Mouse (Mus musculus) spleen, adult 2 months (tissue): ENCODE measurements around the gene Mageh1. TPM values are rescaled to one million over a fixed set of nuclear protein-coding genes. Genes with fewer than 3 reads are reported as not detected.
"Not testable (repeated sequence)": the region's sequence is repeated elsewhere in the genome, so short reads cannot be mapped to it uniquely, and the experiment has no call there.

Experiments used
- DNase-seq, 2 experiments: peaks; one replicate each; pipeline versions ENCODE4 v3.0.0 to v3.0.0-alpha.2; 2012 to 2021; ENCODE audit warnings: low spot score in 2 of 2, low read depth in 1 of 2
- H3K27ac ChIP-seq: fragments of 200-500 bp; 2 replicates; pipeline ENCODE4 v1.5.1; 2012; ENCODE audit warnings: low read length, inconsistent platforms; ENCODE audit not compliant: insufficient read depth
- H3K27me3 ChIP-seq: fragments of 200-500 bp; 2 replicates; pipeline ENCODE4 v1.6.1; 2012; ENCODE audit warnings: mild to moderate bottlenecking, moderate library complexity, low read length, inconsistent platforms; ENCODE audit not compliant: control insufficient read depth, insufficient read depth
- H3K36me3 ChIP-seq: fragments of 200-500 bp; 2 replicates; pipeline ENCODE4 v1.6.1; 2012; ENCODE audit warnings: mild to moderate bottlenecking, low read length, inconsistent platforms; ENCODE audit not compliant: control insufficient read depth, insufficient read depth
- H3K4me1 ChIP-seq: fragments of 200-500 bp; 2 replicates; pipeline ENCODE4 v1.6.1; 2011; ENCODE audit warnings: inconsistent platforms; ENCODE audit not compliant: control insufficient read depth, insufficient read depth, insufficient read length
- H3K4me3 ChIP-seq: fragments of 200-500 bp; 2 replicates; pipeline ENCODE4 v1.5.1; 2011; ENCODE audit warnings: mild to moderate bottlenecking, inconsistent platforms; ENCODE audit not compliant: insufficient read depth, insufficient read length; ENCODE audit errors: extremely low read depth
- CTCF ChIP-seq: fragments of 200-500 bp; IDR thresholded peaks from 2 replicates; pipeline ENCODE4 v1.5.1; 2011; ENCODE audit warnings: mild to moderate bottlenecking, inconsistent platforms; ENCODE audit not compliant: insufficient read depth, insufficient read length, insufficient replicate concordance; ENCODE audit errors: extremely low read depth
- POLR2A ChIP-seq: fragments of 200-500 bp; IDR thresholded peaks from 2 replicates; pipeline ENCODE4 v1.6.1; 2011; ENCODE audit warnings: low read depth, low read length, inconsistent platforms
- WGBS: fragments of 180-500 bp; shearing (Covaris S2); methylation state at CpG from one replicate; pipeline ENCODE4 v1.1.7; 2018; 5-methylcytosine and 5-hydroxymethylcytosine counted together
- polyA plus RNA-seq: library from polyadenylated mRNA; depleted of rRNA; stranded (reverse); fragments of >200 nt; gene quantifications from 2 replicates; pipeline ENCODE4 v1.2.3, GENCODE M21; 2012; rRNA removed

Mageh1 gene
- 1.6 and 1.7 TPM in 2 replicates for polyA plus RNA-seq

GRCm38 (mm10) chrX:153037087-153037971, at the start of gene Mageh1:
TSS of gene Mageh1 (minus strand) at chrX:153037575.
- H3K4me1 ChIP-seq: no peaks in the 10 kb centered on the region
- H3K36me3 ChIP-seq: no peaks in the 10 kb centered on the region
- DNase-seq: peak; percentile 1 to 11
- no peaks in the 10 kb centered on the region for H3K27me3 ChIP-seq
- TF ChIP-seq CTCF (no peak), POLR2A (no peak)
- 29% methylated on average over 49 of the region's 49 CpGs for WGBS
- H3K27ac ChIP-seq: no peak within 1 kb of the TSS
- H3K4me3 ChIP-seq: peak within 1 kb of the TSS; percentile 61

GRCm38 (mm10) chrX:153037972-153038744, 783 bp upstream of the Mageh1 start:
- not testable (repeated sequence) for DNase-seq, H3K36me3 ChIP-seq, H3K27me3 ChIP-seq, H3K4me3 ChIP-seq, H3K27ac ChIP-seq, H3K4me1 ChIP-seq
- WGBS: 31% methylated on average over 6 of the region's 22 CpGs

- not testable (repeated sequence) for H3K27me3 ChIP-seq, H3K4me3 ChIP-seq, H3K27ac ChIP-seq, DNase-seq, H3K4me1 ChIP-seq, H3K36me3 ChIP-seq
Observed at GRCm38 (mm10) chrX:153031547-153031946, 5.8 kb downstream of the Mageh1 start.

GRCm38 (mm10) chrX:153025709-153026108, 11.7 kb downstream of the Mageh1 start:
- not testable (repeated sequence) for H3K4me3 ChIP-seq, H3K27ac ChIP-seq, H3K4me1 ChIP-seq, DNase-seq, H3K27me3 ChIP-seq, H3K36me3 ChIP-seq
- 97% methylated on average over 3 of the region's 3 CpGs for WGBS

GRCm38 (mm10) chrX:153025255-153025654, 12.1 kb downstream of the Mageh1 start:
- WGBS: no CpG with 5 or more reads among the region's 3 CpGs
- H3K36me3 ChIP-seq, DNase-seq: not testable (repeated sequence)

GRCm38 (mm10) chrX:153007685-153008047, 29.7 kb downstream of the Mageh1 start:
- 45% methylated on average over 9 of the region's 9 CpGs for WGBS
- Histone ChIP-seq H3K36me3 (no peaks in the 10 kb centered on the region), H3K4me3 (peak overlapping the region; percentile 67; the same call in 1 of the 2 replicates), H3K27me3 (no peaks in the 10 kb centered on the region), H3K4me1 (no peaks in the 10 kb centered on the region), H3K27ac (no peak overlapping the region)
- DNase-seq: no peak
- TF ChIP-seq POLR2A (no peak), CTCF (no peak)

More at GRCm38 (mm10) chrX:153025255-153025654, 12.1 kb downstream of the Mageh1 start:
- not testable (repeated sequence) for H3K27me3 ChIP-seq, H3K27ac ChIP-seq, H3K4me3 ChIP-seq, H3K4me1 ChIP-seq

GRCm38 (mm10) chrX:153007021-153007684, 30.2 kb downstream of the Mageh1 start:
- 32% methylated on average over 58 of the region's 58 CpGs for WGBS
- Histone ChIP-seq H3K36me3 (no peaks in the 10 kb centered on the region), H3K4me3 (peak overlapping the region; percentile 67), H3K27ac (no peak overlapping the region), H3K27me3 (no peaks in the 10 kb centered on the region), H3K4me1 (no peaks in the 10 kb centered on the region)
- peak in 1 of 2 experiments; percentile 13 for DNase-seq
- no peak for TF ChIP-seq CTCF
